Mouse (Mus musculus): Measurements from ENCODE around the gene Rftn1.
A peak's percentile ranks its signal among the peaks of the same experiment; 100 is the strongest.
"Not testable (repeated sequence)": the region's sequence is repeated elsewhere in the genome, so short reads cannot be mapped to it uniquely, and the experiment has no call there.

Rftn1 gene

GRCm38 (mm10) chr17:50190131-50191015 lies at the start of gene Rftn1:
TSS of gene Rftn1 (minus strand) at chr17:50190674.
- peak; percentile 19 for DNase-seq (ENCODE audit: low spot score)

GRCm38 (mm10) chr17:50237818-50238610 lies 47.5 kb upstream of the Rftn1 start:
- no peak for DNase-seq (ENCODE audit: low spot score)

DNA sequence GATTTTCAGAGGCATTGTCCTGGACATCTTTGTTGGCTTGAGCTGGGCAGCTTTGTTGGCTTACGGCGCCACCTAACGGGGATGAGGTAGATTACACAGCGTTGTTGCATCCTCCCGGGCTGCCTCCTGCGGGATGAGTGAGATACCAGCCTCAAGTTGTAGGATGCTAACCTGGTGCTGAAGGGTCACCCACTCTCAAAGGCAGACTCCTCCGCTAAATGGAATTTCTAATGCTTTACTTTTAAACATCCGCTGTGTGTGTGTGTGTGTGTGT lies 46.9 kb upstream of the Rftn1 start:
- DNase-seq (ENCODE audit: low spot score) = peak; percentile 64

DNA sequence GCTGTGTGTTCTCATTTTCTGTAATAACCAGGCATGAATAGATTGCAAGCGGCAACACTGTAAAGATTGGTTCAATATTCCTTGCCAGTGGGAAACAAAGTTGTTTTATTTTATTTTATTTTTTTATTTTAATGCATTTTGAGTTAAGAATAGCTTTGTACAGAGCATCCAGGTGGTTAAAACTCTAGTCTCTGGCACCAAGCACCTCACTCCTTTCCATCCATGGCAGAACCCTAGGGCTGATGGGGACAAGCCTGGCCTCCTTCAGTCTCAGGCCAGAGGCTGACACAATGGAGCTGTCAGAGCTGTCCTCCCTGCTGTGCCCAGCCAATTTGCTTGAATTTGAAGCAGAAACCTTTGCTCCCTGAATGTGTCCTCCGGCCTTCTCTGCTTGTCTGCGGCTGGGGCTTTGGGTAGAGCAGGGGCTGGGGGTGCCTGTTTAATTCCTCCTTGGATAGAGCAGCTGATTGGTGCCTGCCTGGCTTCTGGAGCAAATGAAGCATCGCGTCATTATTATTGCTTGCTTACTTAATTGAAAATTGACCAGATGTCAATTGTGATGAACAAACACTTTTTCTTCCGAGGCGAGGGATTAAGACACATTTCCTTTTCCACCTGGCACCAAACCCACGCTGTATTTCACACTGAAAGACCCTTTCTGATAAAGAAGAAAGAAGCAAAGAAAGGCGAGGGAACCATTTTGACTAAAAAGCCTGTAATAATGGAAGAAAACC lies 46.4 kb upstream of the Rftn1 start:
- no peak for DNase-seq (ENCODE audit: low spot score)

DNA sequence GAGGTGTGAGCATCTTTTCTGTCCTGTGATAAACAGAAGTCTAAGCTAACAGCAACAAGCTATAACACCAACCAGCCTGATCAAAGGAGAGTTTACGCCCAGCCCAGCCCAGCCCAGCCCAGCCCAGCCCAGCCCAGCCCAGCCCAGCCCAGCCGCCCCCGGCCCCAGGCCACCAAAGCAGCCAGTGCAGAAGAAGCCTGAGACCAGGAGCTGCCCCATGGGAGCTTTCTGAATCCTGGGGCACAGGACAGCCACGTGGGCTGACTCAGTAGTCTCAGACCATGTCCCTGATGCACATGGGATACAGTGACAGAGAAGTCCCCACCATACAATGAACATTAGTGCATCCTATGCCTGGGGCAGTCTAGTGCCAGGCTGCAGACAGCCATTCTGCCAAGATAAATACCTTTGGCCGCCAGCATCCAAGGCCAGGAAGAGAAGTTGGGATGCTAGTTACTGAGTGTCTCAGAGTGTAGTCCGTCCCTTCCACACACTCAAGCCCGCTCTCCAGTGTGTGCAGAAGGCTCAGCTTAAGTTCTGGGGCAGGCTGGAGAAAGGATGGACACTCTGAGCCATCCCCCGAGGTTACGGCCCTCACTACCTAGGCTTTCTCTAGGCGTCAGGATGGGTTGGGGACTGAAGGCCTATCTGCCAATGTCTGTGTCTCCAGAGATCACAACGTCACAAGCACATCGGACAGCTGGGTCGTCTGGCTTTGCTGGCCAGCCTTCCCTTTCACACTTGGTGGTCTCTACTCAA lies 45.6 kb upstream of the Rftn1 start:
- DNase-seq (ENCODE audit: low spot score) = no peak

- no peak for DNase-seq (ENCODE audit: low spot score)
Observed at GRCm38 (mm10) chr17:50233956-50234355, 43.5 kb upstream of the Rftn1 start.

DNA sequence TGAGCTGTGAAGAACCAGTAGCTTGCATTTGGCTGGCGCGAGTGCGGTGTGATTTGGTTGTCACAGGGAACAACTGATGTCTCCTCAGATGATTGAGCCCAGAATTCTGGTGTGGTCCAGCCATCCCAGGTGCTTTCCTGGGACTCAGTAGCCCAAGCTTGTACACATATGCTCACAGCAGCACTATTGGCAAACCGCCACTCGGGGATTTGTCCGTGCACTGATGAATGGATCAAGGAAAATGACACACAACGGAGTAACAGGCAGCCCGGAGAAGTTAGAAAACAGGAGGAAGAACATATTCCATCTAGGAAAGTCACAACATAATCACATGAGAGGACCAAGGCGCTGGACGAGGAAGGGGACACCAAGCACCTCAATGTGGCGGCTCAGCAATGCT lies 42.3 kb upstream of the Rftn1 start:
- no peak for DNase-seq (ENCODE audit: low spot score)

- no peak for DNase-seq (ENCODE audit: low spot score)
Observed at GRCm38 (mm10) chr17:50231206-50231605, 40.7 kb upstream of the Rftn1 start.

- peak; percentile 3 for DNase-seq (ENCODE audit: low spot score)
Observed at GRCm38 (mm10) chr17:50229534-50229933, 39.1 kb upstream of the Rftn1 start.

- peak; percentile 3 for DNase-seq (ENCODE audit: low spot score)
Observed at GRCm38 (mm10) chr17:50227366-50227765, 36.9 kb upstream of the Rftn1 start.

GRCm38 (mm10) chr17:50224718-50225117 lies 34.2 kb upstream of the Rftn1 start:
- DNase-seq (ENCODE audit: low spot score) = peak; percentile 3

DNA sequence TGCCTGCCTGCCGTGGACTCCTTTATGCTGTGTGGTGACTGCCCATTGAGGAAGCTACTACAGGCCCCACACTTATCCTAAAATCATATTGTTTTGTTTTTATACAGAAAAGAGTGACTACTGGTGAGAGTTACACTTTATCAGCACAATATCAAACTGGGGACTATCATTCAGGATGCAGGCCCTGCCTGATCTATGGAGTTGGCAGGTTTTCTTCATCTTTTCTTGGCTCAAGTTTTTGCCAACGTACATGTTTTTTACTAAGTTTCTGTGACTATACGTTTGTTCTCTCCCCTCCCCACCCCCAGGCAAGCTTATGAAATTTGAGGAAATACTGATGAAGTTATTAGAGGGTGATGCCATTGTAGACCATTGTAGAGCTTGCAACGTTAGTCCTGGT lies 27.5 kb upstream of the Rftn1 start:
- DNase-seq (ENCODE audit: low spot score) = no peak

DNA sequence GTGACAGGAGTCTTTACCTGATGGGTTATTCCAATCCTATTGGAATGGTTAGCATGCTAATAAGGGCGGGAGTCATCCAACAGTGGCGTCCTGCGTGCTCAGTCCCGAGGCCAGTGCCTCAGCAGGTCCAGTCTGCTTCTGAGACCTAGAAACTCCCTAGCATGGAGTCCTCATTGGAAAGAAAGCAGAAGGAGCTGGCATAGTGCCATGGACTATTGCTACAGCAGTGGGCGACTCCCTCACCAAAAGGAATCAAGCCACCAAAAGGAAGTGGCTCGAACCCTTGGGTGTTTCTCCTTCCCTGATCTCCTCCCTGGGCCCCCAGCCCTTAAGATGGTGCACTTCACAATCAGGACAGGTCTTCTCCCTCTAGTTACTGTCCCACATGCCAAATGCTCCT lies 24.6 kb upstream of the Rftn1 start:
- no peak for DNase-seq (ENCODE audit: low spot score)

GRCm38 (mm10) chr17:50213117-50213516 lies 22.6 kb upstream of the Rftn1 start:
- DNase-seq (ENCODE audit: low spot score) = no peak

GRCm38 (mm10) chr17:50211816-50212215 lies 21.3 kb upstream of the Rftn1 start:
- no peak for DNase-seq (ENCODE audit: low spot score)

- DNase-seq (ENCODE audit: low spot score) = peak; percentile 56
Observed at GRCm38 (mm10) chr17:50209831-50210230, 19.4 kb upstream of the Rftn1 start.

- DNase-seq (ENCODE audit: low spot score) = no peak
Observed at GRCm38 (mm10) chr17:50208137-50209045, 17.9 kb upstream of the Rftn1 start.

DNA sequence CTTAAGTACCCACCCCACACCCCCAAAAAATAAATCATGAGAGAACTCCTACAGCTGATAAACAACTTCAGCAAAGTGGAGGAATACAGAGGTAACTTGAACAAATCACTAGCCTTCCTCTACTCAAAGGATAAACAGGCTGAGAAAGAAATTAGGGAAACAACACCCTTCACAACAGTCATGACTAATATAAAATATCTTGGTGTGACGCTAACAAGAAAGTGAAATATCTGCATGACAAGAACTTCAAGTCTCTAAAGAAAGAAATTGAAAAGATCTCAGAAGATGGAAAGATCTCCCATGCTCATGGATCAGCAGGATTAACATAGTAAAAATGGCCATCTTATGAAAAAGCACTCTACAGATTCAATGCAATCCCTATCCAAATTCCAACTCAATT lies 15.8 kb upstream of the Rftn1 start:
- not testable (repeated sequence) for DNase-seq (ENCODE audit: low spot score)

DNA sequence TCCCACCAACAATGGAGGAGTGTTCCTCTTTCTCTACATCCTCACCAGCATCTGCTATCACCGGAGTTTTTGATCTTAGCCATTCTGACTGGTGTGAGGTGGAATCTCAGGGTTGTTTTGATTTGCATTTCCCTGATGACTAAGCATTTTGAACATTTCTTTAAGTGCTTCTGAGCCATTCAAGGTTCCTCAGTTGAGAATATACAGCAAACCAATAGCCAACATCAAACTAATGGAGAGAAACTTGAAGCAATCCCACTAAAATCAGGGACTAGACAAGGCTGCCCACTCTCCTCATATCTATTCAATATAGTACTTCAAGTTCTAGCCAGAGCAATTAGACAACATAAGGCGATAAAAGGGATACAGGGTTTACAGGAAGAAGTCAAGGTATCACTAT lies 15.4 kb upstream of the Rftn1 start:
- DNase-seq (ENCODE audit: low spot score) = not testable (repeated sequence)

DNA sequence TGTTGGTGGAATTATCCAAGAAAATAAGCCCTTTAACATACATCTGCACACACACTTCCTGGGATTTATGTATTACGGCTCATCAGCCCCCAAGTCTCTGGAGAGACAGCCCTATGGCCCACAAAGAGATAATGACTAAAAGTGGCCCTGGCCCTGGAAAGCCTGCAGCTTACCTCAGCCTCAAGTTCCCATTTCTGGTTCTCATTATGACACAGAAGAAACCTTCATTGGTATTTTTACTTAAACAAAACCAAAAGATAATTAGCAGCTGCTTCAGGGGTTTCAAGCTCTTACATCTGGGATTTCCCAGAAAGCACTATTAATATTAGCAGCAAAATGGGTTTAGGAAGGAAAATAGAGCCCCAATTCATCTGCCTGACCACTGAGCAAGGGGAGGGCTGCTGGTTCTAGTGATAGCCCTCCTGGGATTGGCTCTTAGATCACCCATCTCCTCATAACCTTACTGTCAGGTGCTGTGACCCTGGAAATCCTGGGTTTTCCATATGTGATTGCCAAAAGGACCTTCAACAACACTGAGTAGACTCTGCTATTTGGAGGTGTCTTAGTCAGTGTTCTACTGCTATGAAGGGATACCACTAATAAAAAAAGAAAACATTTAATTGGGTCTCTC lies 14.8 kb upstream of the Rftn1 start:
- no peak for DNase-seq (ENCODE audit: low spot score)
